Mouse (Mus musculus) spleen, adult 2 months (tissue): ENCODE measurements around the gene Ngdn.

Experiments used
- CTCF ChIP-seq: fragments of 200-500 bp; IDR thresholded peaks from 2 replicates; pipeline ENCODE4 v1.5.1; 2011; ENCODE audit warnings: mild to moderate bottlenecking, inconsistent platforms; ENCODE audit not compliant: insufficient read depth, insufficient read length, insufficient replicate concordance; ENCODE audit errors: extremely low read depth
- POLR2A ChIP-seq: fragments of 200-500 bp; IDR thresholded peaks from 2 replicates; pipeline ENCODE4 v1.6.1; 2011; ENCODE audit warnings: low read depth, low read length, inconsistent platforms

- peak; percentile 81 for TF ChIP-seq CTCF
- peak; percentile 89 for TF ChIP-seq POLR2A
Observed at GRCm38 (mm10) chr14:55014991-55015766, at the start of gene Ngdn.
